Mouse (Mus musculus) midbrain, embryonic 14.5 days (tissue): ENCODE measurements around the gene Slc45a3. TPM values are rescaled to one million over a fixed set of nuclear protein-coding genes. Genes with fewer than 3 reads are reported as not detected.

Source experiments
- ATAC-seq: fragments of 200-750 bp; cut with Nextera tagmentation; 2 replicates; pipeline ENCODE4 v1.8.0; 2017; ENCODE audit warnings: moderate number of reproducible peaks, moderate library complexity; ENCODE audit not compliant: low FRiP score, low TSS enrichment
- DNase-seq: peaks from one replicate; pipeline ENCODE4 v3.0.0-alpha.2; 2015
- H3K27ac ChIP-seq: fragments of 300-500 bp; sonication (generic); replicated peaks from 2 replicates; pipeline ENCODE4 v1.5.1; 2014; ENCODE audit warnings: mild to moderate bottlenecking, low read depth, low read length, moderate library complexity
- H3K27me3 ChIP-seq: fragments of 300-500 bp; sonication (generic); 2 replicates; pipeline ENCODE4 v1.6.1; 2014; ENCODE audit warnings: low read length, control low read depth, mixed read lengths; ENCODE audit not compliant: control insufficient read depth, insufficient read depth
- H3K36me3 ChIP-seq: fragments of 300-500 bp; sonication (generic); 2 replicates; pipeline ENCODE4 v1.6.1; 2014; ENCODE audit warnings: low read length, control low read depth; ENCODE audit not compliant: control insufficient read depth, insufficient read depth
- H3K4me1 ChIP-seq: fragments of 300-500 bp; sonication (generic); 2 replicates; pipeline ENCODE4 v1.6.1; 2014; ENCODE audit warnings: mild to moderate bottlenecking, antibody characterized with exemption, low read length, control low read depth; ENCODE audit not compliant: control insufficient read depth, insufficient read depth
- H3K4me2 ChIP-seq: fragments of 300-500 bp; sonication (generic); 2 replicates; pipeline ENCODE4 v1.6.1; 2014; ENCODE audit warnings: mild to moderate bottlenecking, low read length, moderate library complexity
- H3K4me3 ChIP-seq: fragments of 300-500 bp; sonication (generic); replicated peaks from 2 replicates; pipeline ENCODE4 v1.5.1; 2014; ENCODE audit warnings: low read depth, low read length
- H3K9ac ChIP-seq: fragments of 300-500 bp; sonication (generic); replicated peaks from 2 replicates; pipeline ENCODE4 v1.6.1; 2014; ENCODE audit warnings: mild to moderate bottlenecking, low read length, moderate library complexity
- H3K9me3 ChIP-seq: fragments of 300-500 bp; sonication (generic); 2 replicates; pipeline ENCODE4 v1.6.1; 2016; ENCODE audit warnings: low read length, control low read depth, mixed read lengths; ENCODE audit not compliant: control insufficient read depth
- WGBS: fragments of 180-500 bp; shearing (Covaris S2); extraction: QIAGEN DNeasy Blood & Tissue Kit; methylation state at CpG from one replicate; pipeline ENCODE4 v1.1.7; 2014; 5-methylcytosine and 5-hydroxymethylcytosine counted together
- polyA plus RNA-seq: library from polyadenylated mRNA; unstranded; fragments of >200 nt; fragmentation: Nextera tagmentation; extraction: Ambion mirVana; gene quantifications from 2 replicates; pipeline ENCODE4 v1.2.1, GENCODE M21; 2014

Gene Slc45a3
- polyA plus RNA-seq, 1 experiment from 2014 or later = 6.4 TPM

DNA sequence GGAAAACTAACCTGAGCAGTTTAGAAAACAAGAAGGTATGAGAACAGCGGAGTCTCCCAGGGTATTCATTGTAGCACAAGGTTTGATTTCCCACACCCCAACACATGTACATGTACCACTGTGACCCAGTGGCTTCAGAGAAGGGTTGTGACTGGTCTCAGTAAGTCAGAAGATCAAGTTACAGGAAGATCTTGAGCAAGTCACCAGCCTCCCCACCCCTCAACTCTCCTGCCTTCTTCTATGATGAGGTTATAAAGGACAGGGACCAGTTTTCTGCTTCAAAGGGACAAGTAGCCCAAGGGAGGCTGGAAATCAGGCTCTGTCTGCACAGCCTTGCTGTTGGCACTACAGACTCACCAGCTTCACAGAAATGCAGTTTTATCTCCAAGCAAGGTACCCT, 21.3 kb upstream of the Slc45a3 start:
- no peak for DNase-seq
- no peak overlapping the region for H3K4me2 ChIP-seq
- ATAC-seq = no peak
- 0 out of 2 replicates have a peak, but pooled peaks cover 2% of the 10 kb centered on the region for H3K4me1 ChIP-seq
- H3K9ac ChIP-seq = no peak overlapping the region
- no peaks in the 10 kb centered on the region for H3K36me3 ChIP-seq
- no peak overlapping the region for H3K4me3 ChIP-seq
- no peaks in the 10 kb centered on the region for H3K27me3 ChIP-seq
- WGBS = 100% methylated on average over 1 of the region's 1 CpGs
- H3K27ac ChIP-seq = no peak overlapping the region
- H3K9me3 ChIP-seq = no peaks in the 10 kb centered on the region

DNA sequence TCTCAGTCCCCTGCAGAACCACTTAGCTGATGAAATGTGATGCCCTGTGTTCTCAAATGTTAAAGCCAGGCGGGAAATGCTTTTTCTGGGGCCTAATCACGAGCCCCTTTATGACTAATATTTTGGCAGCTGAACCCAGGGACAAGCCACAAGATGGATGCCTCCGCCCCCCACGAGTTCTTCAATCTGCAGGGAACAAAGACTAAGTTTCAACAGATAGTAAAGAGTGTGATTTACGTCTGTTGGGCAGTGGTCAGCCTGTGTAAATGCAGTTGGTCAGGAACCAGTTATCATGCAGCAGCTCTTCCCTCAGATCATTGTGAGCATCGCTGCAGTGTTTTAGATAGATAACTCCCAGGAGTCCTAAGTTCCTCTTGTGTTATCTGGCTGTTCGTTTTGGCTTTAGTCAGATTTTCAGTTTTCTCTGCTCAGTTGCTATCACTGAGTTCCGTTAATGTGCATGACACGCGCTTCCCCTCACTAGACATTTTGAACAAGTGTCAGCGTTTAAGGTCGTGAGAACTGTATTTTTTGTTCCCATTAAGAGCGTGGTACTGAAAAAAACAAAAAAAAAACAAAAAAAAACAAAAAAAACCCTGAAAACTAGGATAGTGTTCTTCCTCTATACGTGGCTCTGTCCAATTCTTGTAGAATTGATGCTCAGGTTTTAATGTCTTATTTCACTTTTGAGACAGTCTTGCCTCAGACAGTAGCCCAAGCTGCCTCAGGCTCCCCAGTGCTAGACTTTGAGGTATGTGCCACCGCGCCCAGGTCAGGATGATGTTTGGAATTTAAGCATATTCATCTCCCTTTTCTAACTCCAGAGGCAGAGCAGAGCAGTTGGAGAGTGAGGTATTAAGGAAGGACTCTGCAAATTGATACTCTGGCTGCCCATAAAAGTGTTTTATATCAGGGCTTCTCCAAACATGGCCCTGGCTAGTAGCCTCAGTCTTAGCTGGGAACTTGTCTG, 19.9 kb upstream of the Slc45a3 start:
- H3K4me3 ChIP-seq = no peak overlapping the region
- H3K27me3 ChIP-seq = no peaks in the 10 kb centered on the region
- no peak overlapping the region for H3K4me2 ChIP-seq
- no peak overlapping the region for H3K9ac ChIP-seq
- ATAC-seq (no peak), DNase-seq (no peak)
- 72% methylated on average over 16 of the region's 16 CpGs for WGBS
- H3K4me1 ChIP-seq = 0 out of 2 replicates have a peak, but pooled peaks cover 2% of the 10 kb centered on the region
- no peaks in the 10 kb centered on the region for H3K36me3 ChIP-seq
- no peak overlapping the region for H3K27ac ChIP-seq
- H3K9me3 ChIP-seq = no peaks in the 10 kb centered on the region

DNA sequence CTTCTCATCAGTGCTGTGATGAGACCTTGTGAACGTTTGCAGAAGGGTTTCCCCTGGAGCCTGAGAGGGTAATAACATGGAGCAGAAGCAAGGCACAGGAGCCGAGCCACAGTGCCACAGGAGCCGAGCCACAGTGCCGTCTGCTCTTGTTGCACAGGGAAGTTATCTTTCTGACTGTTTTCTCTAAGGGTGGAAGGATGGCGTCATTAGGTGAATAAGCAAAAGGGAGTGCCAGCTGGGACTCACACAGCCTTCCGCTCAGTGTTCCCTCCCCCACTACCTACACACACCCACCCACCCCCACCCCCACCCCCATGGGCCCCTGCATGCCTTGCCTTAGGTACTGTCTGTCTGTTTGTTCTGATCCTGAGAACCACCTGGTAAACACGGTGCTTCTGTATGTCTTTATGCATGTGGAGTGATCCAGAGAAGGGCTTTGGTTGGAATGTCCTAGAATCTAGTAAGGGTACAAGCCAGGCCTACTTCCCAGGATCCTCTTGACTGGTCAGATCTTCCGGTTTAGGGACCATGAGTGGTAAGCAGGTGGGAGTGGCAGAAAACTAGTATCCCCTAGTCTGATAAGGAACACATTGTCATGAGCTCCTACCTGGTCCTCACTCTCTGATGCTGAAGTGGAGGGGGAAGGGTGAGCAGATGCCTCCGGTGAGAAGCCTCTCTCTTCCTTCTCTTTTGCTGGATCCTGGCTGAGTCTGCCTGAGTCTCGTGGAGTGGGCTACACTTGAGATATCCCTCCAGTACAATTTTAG, 16.9 kb upstream of the Slc45a3 start:
- Histone ChIP-seq H3K9me3 (no peaks in the 10 kb centered on the region), H3K4me2 (no peak overlapping the region), H3K9ac (no peak overlapping the region), H3K36me3 (no peaks in the 10 kb centered on the region), H3K27me3 (no peaks in the 10 kb centered on the region), H3K27ac (no peak overlapping the region), H3K4me3 (no peak overlapping the region), H3K4me1 (no peaks in the 10 kb centered on the region)
- no peak for ATAC-seq
- WGBS = 74% methylated on average over 10 of the region's 10 CpGs
- DNase-seq = no peak

DNA sequence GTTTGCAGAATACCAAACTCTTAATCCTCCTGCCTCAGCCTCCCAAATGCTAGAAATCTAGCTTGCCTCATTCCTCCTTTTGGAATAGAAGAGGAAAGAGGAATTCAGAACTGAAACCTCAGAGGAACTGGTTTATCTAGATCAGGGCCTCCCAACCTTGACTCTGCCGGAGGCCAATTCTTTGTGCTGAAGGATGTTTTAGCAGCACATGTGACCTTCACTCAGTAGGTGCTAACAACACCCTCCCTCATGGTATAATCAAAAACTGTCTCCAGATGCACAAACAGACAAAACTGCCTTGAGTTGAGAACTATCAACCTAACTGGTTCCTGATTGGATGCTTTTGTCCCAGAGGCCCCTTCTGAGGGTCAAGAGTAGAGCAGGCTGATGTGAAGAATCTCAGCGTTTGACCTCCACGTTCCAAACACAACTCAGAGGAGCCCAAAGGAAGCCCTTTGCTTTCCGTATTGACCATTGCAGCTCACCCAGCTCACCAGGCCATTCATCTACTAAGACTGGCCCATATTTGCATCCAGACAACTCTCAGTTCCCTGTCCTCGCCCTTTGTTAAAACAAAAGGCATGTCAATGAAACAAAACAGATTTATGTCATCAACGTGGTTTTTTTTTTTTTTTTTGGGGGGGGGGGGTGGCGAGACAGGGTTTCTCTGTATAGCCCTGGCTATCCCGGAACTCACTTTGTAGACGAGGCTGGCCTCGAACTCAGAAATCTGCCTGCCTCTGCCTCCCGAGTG, 16.1 kb upstream of the Slc45a3 start:
- ATAC-seq (no peak), DNase-seq (no peak)
- no peaks in the 10 kb centered on the region for H3K4me1 ChIP-seq
- H3K9ac ChIP-seq = no peak overlapping the region
- no peaks in the 10 kb centered on the region for H3K9me3 ChIP-seq
- no peak overlapping the region for H3K27ac ChIP-seq
- H3K36me3 ChIP-seq = no peaks in the 10 kb centered on the region
- no peak overlapping the region for H3K4me2 ChIP-seq
- no peak overlapping the region for H3K4me3 ChIP-seq
- H3K27me3 ChIP-seq = no peaks in the 10 kb centered on the region
- WGBS = 93% methylated on average over 11 of the region's 11 CpGs

DNA sequence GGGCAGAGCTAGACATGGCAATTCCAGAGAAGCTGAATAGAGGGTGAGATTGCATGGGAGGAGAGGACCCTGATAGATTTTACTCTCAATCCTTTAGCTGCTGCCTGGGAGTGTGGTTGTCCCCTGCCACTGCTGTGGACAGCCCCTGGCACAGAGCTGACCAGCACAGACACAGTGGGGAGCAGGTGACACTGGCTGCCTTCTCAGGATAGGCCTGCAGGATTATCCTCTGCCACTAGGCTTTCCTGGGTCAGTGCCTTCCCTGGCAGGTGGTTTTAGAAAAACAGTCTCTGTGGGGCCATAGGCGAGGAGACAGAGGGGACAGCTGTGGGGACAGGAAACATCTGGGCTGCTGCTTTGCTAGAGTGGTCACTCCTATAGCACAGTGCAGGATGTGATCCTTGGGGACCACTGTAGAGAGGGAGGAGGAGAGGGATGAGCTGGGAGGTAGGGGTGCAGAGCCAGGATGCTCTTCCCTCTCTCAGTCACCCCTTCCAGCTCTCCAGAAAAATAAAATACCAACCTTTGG, 14.7 kb upstream of the Slc45a3 start:
- no peaks in the 10 kb centered on the region for H3K9me3 ChIP-seq
- no peak overlapping the region for H3K9ac ChIP-seq
- H3K4me3 ChIP-seq = no peak overlapping the region
- ATAC-seq = no peak
- no peaks in the 10 kb centered on the region for H3K27me3 ChIP-seq
- H3K27ac ChIP-seq = no peak overlapping the region
- no peak overlapping the region for H3K4me2 ChIP-seq
- 32% methylated on average over 1 of the region's 1 CpGs for WGBS
- DNase-seq = no peak
- no peaks in the 10 kb centered on the region for H3K4me1 ChIP-seq
- H3K36me3 ChIP-seq = no peaks in the 10 kb centered on the region

DNA sequence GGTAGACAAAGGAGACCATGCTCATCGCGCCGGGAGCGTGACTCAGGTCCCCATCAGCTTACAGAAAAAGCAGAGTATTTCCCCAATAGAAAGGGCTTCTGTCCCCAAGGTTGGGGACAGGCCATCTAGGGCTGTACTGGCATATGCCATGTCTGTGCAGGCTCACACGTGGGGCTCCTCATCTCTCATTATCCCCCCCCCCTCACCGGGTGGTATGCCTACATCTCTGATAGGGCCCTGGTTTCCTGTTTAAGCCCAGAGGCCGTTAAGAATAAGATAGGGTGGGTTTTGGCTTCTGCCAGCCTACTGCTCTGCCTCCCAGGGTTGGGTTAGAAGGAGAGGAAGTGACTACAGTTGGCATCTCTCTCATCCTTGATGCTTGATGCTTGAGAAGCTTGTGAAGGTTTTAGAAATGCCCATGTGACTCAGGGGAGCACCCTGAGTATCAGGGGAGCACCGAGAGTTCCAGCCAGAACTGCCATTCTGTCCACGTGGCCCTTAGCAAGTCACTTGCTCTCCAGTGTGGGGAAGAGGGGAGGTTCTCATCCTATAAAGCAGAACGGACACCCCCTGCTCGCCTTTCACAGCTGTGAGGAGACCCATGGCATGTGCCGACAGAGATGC, 8.4 kb upstream of the Slc45a3 start:
- Histone ChIP-seq H3K4me2 (no peak overlapping the region), H3K9me3 (no peaks in the 10 kb centered on the region), H3K9ac (no peak overlapping the region), H3K27me3 (no peaks in the 10 kb centered on the region), H3K27ac (no peak overlapping the region), H3K4me1 (no peaks in the 10 kb centered on the region), H3K4me3 (no peak overlapping the region), H3K36me3 (no peaks in the 10 kb centered on the region)
- DNase-seq (no peak), ATAC-seq (no peak)
- 89% methylated on average over 12 of the region's 12 CpGs for WGBS

DNA sequence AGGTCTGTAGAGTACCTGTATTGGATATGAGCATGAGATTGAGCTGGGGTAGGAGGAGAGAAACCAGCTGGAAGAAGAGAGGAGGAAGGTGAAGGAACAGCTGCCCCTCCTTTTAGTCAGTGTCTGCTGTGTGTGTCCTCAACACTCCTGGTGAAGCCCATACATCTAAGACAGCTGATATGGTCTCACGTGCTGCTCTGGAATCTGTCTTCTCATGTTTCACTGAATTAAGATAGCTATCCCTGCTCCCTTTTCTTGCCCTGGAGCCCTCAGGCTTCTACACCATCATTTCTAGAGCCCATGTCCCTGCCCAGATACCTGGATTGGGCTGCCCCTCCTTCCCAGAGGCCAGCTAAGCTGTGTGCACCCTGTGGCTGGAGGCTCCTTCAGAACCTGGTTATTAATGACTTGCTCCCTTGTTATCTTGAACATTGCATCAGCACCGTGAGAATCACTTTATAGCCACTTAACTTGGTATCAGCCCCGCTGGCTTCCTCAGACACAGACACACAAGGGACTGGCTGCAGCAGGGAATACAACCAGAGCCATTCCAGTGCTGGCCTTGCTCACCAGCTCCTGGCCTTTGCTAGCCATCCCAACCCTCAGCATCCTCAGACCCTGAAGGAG, 7.5 kb upstream of the Slc45a3 start:
- Histone ChIP-seq H3K9me3 (no peaks in the 10 kb centered on the region), H3K4me1 (no peaks in the 10 kb centered on the region), H3K4me3 (no peak overlapping the region), H3K4me2 (no peak overlapping the region), H3K36me3 (no peaks in the 10 kb centered on the region), H3K27me3 (no peaks in the 10 kb centered on the region), H3K9ac (no peak overlapping the region), H3K27ac (no peak overlapping the region)
- WGBS = 61% methylated on average over 3 of the region's 3 CpGs
- DNase-seq (no peak), ATAC-seq (no peak)

DNA sequence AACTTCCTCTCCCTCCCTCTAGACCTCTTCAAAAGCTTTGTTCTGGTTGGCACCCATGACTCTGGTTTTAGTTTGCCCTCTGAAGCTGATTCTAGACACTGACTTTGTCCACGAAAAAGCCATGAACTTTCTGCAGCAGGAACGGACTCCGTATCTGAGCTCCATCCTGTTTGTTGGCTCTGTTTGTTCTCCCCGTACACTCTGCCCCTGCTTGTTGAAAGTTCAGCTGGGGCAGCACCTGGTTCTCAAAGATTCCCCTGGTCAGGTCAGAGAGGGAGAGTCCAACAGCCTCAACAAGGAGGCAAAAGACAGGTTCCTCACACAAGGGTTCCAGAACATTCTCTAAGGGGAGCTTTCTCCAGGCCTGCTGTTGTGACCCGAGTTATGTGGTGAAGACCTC, 5.4 kb upstream of the Slc45a3 start:
- H3K27me3 ChIP-seq = 0 out of 2 replicates have a peak, but pooled peaks cover 2% of the 10 kb centered on the region
- no peak overlapping the region for H3K4me3 ChIP-seq
- 86% methylated on average over 5 of the region's 5 CpGs for WGBS
- no peak overlapping the region for H3K27ac ChIP-seq
- H3K4me1 ChIP-seq = no peaks in the 10 kb centered on the region
- H3K9ac ChIP-seq = no peak overlapping the region
- ATAC-seq (no peak), DNase-seq (no peak)
- no peaks in the 10 kb centered on the region for H3K9me3 ChIP-seq
- no peaks in the 10 kb centered on the region for H3K36me3 ChIP-seq
- no peak overlapping the region for H3K4me2 ChIP-seq
